Mouse (Mus musculus): ENCODE results near the gene Tbx15.

DNA sequence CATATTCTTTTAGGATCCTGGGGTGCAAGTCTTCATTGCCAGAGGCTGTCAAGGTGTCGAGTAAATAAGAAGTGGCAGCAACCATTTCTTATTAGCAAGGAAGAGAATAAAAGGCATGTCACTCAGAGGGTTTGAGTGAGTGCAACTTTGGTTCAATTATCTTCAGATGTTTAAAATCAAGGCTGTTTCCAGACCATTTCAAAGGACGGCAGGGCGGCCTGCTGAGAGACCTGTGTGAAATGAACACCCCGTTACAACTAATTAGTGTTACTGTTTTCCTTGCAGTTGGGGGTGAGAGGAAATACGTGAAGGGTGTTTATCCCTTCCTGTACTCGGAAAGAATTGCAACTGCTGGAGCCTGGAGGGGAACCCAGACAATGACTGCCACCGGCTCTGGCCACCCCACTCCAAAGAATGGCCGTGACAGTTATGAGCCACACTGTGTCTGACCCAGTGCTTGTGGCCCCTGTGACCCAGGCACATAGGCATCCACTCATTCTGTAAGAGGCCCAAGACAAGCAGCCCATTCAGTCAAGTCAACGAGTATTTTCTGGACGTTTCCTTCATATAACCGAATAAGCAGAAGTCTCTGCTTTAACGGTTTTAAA is 37.9 kb downstream of the Tbx15 start:
- no peak for TF ChIP-seq CTCF (IDR thresholded peaks at IDR 0.05; ENCODE audit: low read depth)
- no peak for TF ChIP-seq EP300 (IDR thresholded peaks at IDR 0.05; ENCODE audit: low read depth)
